Mouse (Mus musculus) megakaryocyte-erythroid progenitor cell, adult 5-6 weeks (primary cell): ENCODE results near the gene Olfr362. TPM values are rescaled to one million over a fixed set of nuclear protein-coding genes. Genes with fewer than 3 reads are reported as not detected.
"Not testable (repeated sequence)": the region's sequence is repeated elsewhere in the genome, so short reads cannot be mapped to it uniquely, and the experiment has no call there.

Experiments used
- ATAC-seq: replicated peaks from 2 replicates; pipeline ENCODE4 v1.8.0; 2016; ENCODE audit warnings: mild to moderate bottlenecking, inconsistent platforms; ENCODE audit not compliant: severe bottlenecking, poor library complexity, low FRiP score, low TSS enrichment
- total RNA-seq, 2 experiments: library from RNA; stranded (forward) in 1 of 2; stranded (reverse) in 1 of 2; fragments of 200-1000, 215-1000 nt in 1 of 2; fragments of >200 nt in 1 of 2; fragmentation: Nextera tagmentation in 1 of 2; gene quantifications; 2 replicates each; pipeline ENCODE4 v1.2.3; 2014 to 2017

Gene Olfr362
- not detected in 2 replicates for total RNA-seq (2014; fragmentation: Nextera tagmentation)
- not detected in 2 replicates for total RNA-seq (2017)

- no peak for ATAC-seq
These were observed at the start of gene Olfr362 for GRCm38 (mm10) chr2:37117810-37118209. Gene Olfr362 (minus strand): TSS chr2:37117910.

GRCm38 (mm10) chr2:37139022-37139421 is 21.3 kb upstream of the Olfr362 start, which contains the start of gene Olfr364-ps1:
Gene Olfr364-ps1 (plus strand): TSS chr2:37139322.
- no peak for ATAC-seq

GRCm38 (mm10) chr2:37089190-37089589 is 28.5 kb downstream of the Olfr362 start, which contains the start of gene Olfr361:
Gene Olfr361 (minus strand): TSS chr2:37089290.
- not testable (repeated sequence) for ATAC-seq

- no peak for ATAC-seq
These were observed 52.3 kb downstream of the Olfr362 start, which contains the start of gene Olfr360 for GRCm38 (mm10) chr2:37065446-37065845. Gene Olfr360 (plus strand): TSS chr2:37065746.

Other genes starting within 250 kb of the Olfr362 start
- not detected in 2 replicates for gene Olfr352, start 249.4 kb downstream of the Olfr362 start, total RNA-seq (2014; fragmentation: Nextera tagmentation)
- not detected in 2 replicates for gene Olfr352, start 249.4 kb downstream of the Olfr362 start, total RNA-seq (2017)
- not detected in 2 replicates for gene Olfr353, start 225.0 kb downstream of the Olfr362 start, total RNA-seq (2014; fragmentation: Nextera tagmentation)
- gene Olfr353, start 225.0 kb downstream of the Olfr362 start, total RNA-seq (2017) = not detected in 2 replicates
- gene Olfr354, start 212.2 kb downstream of the Olfr362 start, total RNA-seq (2014; fragmentation: Nextera tagmentation) = not detected in 2 replicates
- not detected in 2 replicates for gene Olfr354, start 212.2 kb downstream of the Olfr362 start, total RNA-seq (2017)
- gene Olfr355, start 189.0 kb downstream of the Olfr362 start, total RNA-seq (2014; fragmentation: Nextera tagmentation) = not detected in 2 replicates
- not detected in 2 replicates for gene Olfr355, start 189.0 kb downstream of the Olfr362 start, total RNA-seq (2017)
- gene Olfr356, start 180.8 kb downstream of the Olfr362 start, total RNA-seq (2014; fragmentation: Nextera tagmentation) = not detected in 2 replicates
- gene Olfr356, start 180.8 kb downstream of the Olfr362 start, total RNA-seq (2017) = not detected in 2 replicates
- not detected in 2 replicates for gene Olfr357, start 124.1 kb downstream of the Olfr362 start, total RNA-seq (2014; fragmentation: Nextera tagmentation)
- not detected in 2 replicates for gene Olfr357, start 124.1 kb downstream of the Olfr362 start, total RNA-seq (2017)
- gene Olfr358, start 108.6 kb downstream of the Olfr362 start, total RNA-seq (2014; fragmentation: Nextera tagmentation) = not detected in 2 replicates
- gene Olfr358, start 108.6 kb downstream of the Olfr362 start, total RNA-seq (2017) = not detected in 2 replicates
- gene Olfr360, start 52.2 kb downstream of the Olfr362 start, total RNA-seq (2014; fragmentation: Nextera tagmentation) = not detected in 2 replicates
- gene Olfr360, start 52.2 kb downstream of the Olfr362 start, total RNA-seq (2017) = not detected in 2 replicates
- gene Olfr361, start 28.6 kb downstream of the Olfr362 start, total RNA-seq (2014; fragmentation: Nextera tagmentation) = not detected in 2 replicates
- gene Olfr361, start 28.6 kb downstream of the Olfr362 start, total RNA-seq (2017) = not detected in 2 replicates
- not detected in 2 replicates for gene Olfr364-ps1, start 21.4 kb upstream of the Olfr362 start, total RNA-seq (2014; fragmentation: Nextera tagmentation)
- gene Olfr364-ps1, start 21.4 kb upstream of the Olfr362 start, total RNA-seq (2017) = not detected in 2 replicates
- not detected in 2 replicates for gene Olfr365, start 70.3 kb upstream of the Olfr362 start, total RNA-seq (2014; fragmentation: Nextera tagmentation)
- gene Olfr365, start 70.3 kb upstream of the Olfr362 start, total RNA-seq (2017) = not detected in 2 replicates
- not detected in 2 replicates for gene Olfr366, start 93.7 kb upstream of the Olfr362 start, total RNA-seq (2014; fragmentation: Nextera tagmentation)
- gene Olfr366, start 93.7 kb upstream of the Olfr362 start, total RNA-seq (2017) = not detected in 2 replicates
- gene Olfr368, start 208.6 kb upstream of the Olfr362 start, total RNA-seq (2014; fragmentation: Nextera tagmentation) = not detected in 2 replicates
- not detected in 2 replicates for gene Olfr368, start 208.6 kb upstream of the Olfr362 start, total RNA-seq (2017)
- gene Pdcl, start 241.4 kb upstream of the Olfr362 start, total RNA-seq (2014; fragmentation: Nextera tagmentation) = 13.3 and 15.0 TPM in 2 replicates
- 104 and 106 TPM in 2 replicates for gene Pdcl, start 241.4 kb upstream of the Olfr362 start, total RNA-seq (2017)